Mouse (Mus musculus): ENCODE data around the gene Fmo6.

Gene Fmo6

GRCm38 (mm10) chr1:162937415-162937814 is at the start of gene Fmo6:
Fmo6 (minus strand) TSS chr1:162937515.
- DNase-seq (ENCODE audit: low spot score in 2 of 2) = no peak

GRCm38 (mm10) chr1:162986777-162987176 is 49.5 kb upstream of the Fmo6 start:
- DNase-seq (ENCODE audit: low spot score in 2 of 2) = no peak

DNA sequence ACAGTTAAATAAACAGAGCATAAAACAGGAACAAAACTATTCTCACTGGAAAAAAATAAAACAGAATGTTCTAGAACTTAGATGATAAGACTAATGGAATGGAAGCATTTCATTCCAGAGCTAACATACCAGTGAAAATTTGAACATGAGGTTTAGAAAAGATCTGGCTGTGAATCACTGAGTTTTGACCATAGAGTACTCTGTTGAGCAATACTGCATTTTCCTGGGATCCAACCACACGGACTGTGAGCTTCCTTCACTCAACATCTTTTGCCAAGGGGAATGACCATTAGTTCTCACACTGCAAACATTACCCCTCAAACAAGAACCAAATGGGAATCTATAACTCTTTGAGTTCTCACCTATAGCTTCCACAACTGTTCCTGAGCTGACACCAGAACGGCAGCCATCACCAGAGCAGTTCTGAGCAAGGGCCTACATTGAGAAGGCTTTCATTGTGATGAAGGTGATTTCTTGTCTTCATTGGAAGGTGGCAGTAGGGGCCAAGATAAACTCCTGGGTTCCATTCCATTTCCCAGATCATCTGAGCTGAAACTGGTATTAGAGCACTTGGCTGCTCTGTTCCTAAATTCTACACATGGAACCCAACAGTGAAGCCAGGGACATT is 48.9 kb upstream of the Fmo6 start:
- no peak for DNase-seq (ENCODE audit: low spot score in 2 of 2)

DNA sequence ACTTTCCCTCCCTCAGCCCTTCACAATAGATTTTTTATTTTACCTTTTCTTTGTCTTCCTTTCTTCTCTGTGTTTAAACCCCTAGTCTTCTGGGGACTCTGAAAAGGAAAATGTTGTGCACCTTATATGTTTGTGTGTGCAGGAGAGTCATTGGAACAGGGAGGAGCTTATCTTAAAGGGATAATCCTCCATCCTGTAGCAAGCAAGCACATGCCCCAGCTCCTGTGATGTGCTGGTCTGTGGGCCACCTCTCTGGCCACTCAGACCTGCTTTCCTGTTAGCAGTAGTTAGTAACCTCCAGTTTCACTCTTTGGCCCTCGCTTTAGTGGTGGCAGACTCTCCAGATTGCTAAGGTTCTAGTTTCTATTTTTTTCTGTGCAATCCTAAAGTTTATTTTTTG is 47.1 kb upstream of the Fmo6 start, which contains the start of gene Fmo3:
Gene Fmo3 (minus strand): TSS at position 101 of the 400 bp plus-strand sequence.
- no peak for DNase-seq (ENCODE audit: low spot score in 2 of 2)

GRCm38 (mm10) chr1:162963556-162963955 is 26.2 kb upstream of the Fmo6 start:
- no peak for DNase-seq (ENCODE audit: low spot score in 2 of 2)

DNA sequence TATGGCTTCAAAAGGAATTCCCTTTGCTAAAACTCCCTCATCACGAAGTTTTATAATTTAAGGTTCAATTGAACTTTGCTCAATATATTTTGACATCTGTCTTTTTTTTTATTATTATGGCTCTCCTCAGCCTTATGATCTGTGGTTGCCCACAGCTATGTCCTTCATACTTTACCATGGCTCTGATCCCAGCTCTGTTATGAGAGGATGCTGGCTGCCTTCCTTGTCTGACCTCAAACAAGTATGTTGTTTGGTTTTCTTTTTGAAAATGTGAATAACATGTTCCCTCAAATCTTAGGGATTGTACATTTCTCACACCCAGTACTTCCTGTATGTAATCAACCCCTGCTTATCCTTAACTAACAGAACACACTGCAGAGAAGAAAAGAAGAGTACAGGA is 20.1 kb upstream of the Fmo6 start:
- DNase-seq (ENCODE audit: low spot score in 2 of 2) = no peak

GRCm38 (mm10) chr1:162953079-162953478 is 15.8 kb upstream of the Fmo6 start:
- DNase-seq (ENCODE audit: low spot score in 2 of 2) = no peak

GRCm38 (mm10) chr1:162949763-162950162 is 12.4 kb upstream of the Fmo6 start:
- DNase-seq (ENCODE audit: low spot score in 2 of 2) = no peak

GRCm38 (mm10) chr1:162947934-162948333 is 10.6 kb upstream of the Fmo6 start:
- no peak for DNase-seq (ENCODE audit: low spot score in 2 of 2)

- no peak for DNase-seq (ENCODE audit: low spot score in 2 of 2)
Measured at GRCm38 (mm10) chr1:162946837-162947558, 9.7 kb upstream of the Fmo6 start.

GRCm38 (mm10) chr1:162943700-162944099 is 6.4 kb upstream of the Fmo6 start:
- no peak for DNase-seq (ENCODE audit: low spot score in 2 of 2)

DNA sequence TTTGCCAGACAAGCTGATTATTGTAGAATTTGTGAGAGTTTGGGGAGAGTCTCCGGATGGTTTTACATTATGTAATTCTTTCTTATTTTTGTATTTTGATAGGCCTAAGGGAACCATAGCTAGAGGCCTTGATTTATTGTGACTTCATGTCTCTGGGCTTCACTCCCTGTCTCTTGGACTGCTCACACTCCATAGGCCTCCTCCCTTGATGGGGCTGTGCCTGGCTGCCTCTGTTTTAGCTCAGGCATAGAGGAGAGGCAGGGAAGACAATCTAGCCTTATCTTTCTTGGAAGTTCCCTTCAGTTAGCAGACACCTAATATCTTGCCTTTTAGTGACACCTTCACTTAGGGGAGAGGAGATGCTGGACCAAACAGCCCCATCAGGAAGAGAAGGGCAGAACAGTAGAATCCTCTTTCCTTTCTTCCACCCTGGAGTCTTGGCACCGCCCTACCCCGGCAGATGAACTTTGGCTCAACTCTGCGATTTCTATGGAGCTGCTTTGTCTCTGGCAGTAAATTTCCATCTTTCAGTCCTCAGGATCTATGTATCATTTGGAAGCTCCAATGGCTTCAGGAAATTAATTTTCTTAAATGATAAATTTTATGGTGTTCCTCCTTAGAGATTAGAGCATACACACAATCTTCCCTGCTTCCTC is 1.5 kb upstream of the Fmo6 start:
- DNase-seq (ENCODE audit: low spot score in 2 of 2) = no peak

- DNase-seq (ENCODE audit: low spot score in 2 of 2) = no peak
Measured at GRCm38 (mm10) chr1:162937970-162938695, 818 bp upstream of the Fmo6 start.

GRCm38 (mm10) chr1:162934374-162935012 is 2.8 kb downstream of the Fmo6 start:
- DNase-seq (ENCODE audit: low spot score in 2 of 2) = no peak

DNA sequence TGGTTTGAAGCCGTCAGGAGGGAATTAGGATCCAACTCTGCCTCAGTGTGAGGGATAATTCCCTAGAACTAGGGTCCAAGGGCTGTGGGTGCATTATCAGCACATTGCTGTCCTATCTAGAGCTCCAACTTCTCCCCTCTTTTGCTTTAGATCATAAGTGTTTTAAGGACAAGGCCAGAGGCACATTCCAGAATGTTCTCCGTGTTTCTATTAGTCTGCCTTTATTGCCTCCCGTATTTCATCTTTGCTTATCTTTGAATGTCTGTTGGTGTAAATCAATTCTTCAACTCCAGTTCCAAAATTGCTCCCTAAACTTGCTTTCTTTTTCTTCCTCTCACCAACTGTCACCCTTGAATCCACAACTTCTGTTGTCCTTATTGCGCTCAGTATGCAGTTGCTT is 4.9 kb downstream of the Fmo6 start:
- no peak for DNase-seq (ENCODE audit: low spot score in 2 of 2)

GRCm38 (mm10) chr1:162931880-162932279 is 5.4 kb downstream of the Fmo6 start:
- DNase-seq (ENCODE audit: low spot score in 2 of 2) = no peak

GRCm38 (mm10) chr1:162931310-162931875 is 5.9 kb downstream of the Fmo6 start:
- DNase-seq (ENCODE audit: low spot score in 2 of 2) = no peak

GRCm38 (mm10) chr1:162930631-162931030 is 6.7 kb downstream of the Fmo6 start:
- no peak for DNase-seq (ENCODE audit: low spot score in 2 of 2)

- no peak for DNase-seq (ENCODE audit: low spot score in 2 of 2)
Measured at GRCm38 (mm10) chr1:162929146-162929545, 8.2 kb downstream of the Fmo6 start.

GRCm38 (mm10) chr1:162925121-162925520 is 12.2 kb downstream of the Fmo6 start:
- no peak for DNase-seq (ENCODE audit: low spot score in 2 of 2)

DNA sequence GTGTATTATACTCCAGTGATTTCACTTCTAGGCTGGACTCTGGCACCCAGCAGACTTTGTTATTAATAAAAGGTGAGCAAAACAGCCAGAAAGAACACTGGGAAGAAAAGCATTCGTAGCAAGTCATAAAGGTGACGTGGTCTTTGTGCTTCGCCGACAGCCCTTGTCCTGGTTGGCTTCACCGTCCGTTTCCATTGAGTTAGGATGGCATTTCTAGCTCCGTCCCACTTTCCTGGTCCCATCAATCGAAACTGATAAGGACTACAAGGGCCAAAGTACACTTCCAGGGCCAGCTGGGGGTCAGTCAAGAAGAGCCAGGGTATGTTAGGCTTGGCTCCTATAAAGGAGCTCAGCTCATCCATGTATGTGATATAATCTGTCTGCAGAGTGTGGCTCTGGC is 20.7 kb downstream of the Fmo6 start:
- no peak for DNase-seq (ENCODE audit: low spot score in 2 of 2)

All from frontal cortex, postnatal 25 days (tissue).